Mouse (Mus musculus) T-helper 17 cell (primary cell): ENCODE results near the gene Sart3.
"Not testable (repeated sequence)": the region's sequence is repeated elsewhere in the genome, so short reads cannot be mapped to it uniquely, and the experiment has no call there.

ENCODE experiments used
- in situ Hi-C, 2 experiments: fragments of 300-600 bp; cut with MboI, MseI; formaldehyde crosslinking; loops; 1 replicate in 1 of 2; 2 replicates in 1 of 2; pipeline ENCODE4 v1.15.1; 2025; ENCODE audit warnings: high pct_unique_total_duplicates in 2 of 2

The Sart3 gene

DNA sequence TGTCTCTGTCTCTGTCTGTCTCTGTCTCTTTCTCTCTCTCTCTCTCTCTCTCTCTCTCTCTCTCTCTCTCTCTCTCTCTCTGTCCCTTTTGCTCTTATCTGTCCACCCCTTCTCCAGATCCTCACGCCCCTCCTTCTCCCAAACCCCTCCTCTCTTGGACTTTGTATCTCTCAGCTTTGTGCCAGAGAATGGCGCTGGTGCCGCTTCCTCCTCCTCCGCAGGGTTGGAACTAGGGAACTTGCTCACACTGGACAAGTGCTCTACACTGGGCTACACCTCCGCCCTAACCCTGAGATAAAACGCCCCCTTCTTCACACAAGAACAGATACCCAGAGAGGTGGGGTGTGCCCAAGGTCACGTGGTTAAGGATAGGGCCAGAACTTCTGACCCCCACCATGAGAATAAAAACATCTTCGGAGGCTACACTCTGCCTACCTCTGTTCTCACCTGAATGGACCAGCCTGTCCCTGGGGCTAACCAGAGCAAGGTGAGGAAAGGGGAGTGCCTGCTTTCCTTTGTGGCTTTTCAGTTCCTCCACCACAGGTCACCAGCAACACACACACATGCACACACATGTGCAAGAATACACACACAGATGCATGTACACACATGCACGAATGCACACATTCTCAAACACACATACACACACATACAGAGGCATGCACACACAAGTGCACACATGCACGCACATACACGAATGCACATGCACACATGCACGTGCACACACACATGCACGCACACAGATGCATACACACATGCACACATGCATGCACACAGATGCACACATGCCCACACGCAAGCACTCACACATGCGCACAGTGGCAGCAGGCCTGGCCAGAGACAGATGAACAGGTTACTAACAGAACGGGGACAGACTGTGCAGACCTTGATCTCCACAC is 19.1 kb upstream of the Sart3 start:
- in situ Hi-C loops = no loop called here

DNA sequence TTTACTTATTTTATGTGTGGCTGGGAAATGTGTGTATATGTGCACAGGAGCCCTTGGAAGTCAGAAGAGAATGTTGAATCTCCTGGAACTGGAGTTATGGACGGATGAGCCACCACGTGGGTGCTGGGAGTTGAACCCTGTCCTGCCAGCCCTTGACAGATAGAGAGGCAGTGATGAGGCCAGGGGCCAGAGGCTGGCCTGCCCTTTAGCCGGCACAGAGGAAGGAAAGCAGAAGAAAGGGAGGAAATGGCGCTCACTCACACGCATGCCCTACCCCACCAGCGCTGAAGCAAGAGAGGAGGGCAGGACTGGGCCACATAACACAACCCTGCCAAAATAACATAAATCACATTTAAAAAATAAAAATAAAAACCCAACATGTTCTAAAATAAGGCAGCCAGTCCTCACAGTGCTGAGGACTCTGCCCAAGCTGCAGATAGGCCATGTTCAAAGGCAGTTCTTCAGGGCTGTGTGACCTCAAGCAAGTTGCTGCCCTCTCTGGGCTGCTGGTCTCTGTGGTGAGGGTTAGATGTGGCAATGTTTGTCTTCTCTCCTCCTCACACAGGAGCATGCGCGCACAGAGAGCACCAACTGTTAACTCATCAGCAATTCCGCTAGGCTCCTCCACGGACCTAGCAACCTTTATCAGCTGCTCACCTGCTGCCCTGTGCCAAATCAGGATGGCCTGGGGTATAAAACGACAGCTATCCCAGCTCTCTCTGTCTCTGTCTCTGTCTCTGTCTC is 18.3 kb upstream of the Sart3 start:
- in situ Hi-C loops = no loop called here

DNA sequence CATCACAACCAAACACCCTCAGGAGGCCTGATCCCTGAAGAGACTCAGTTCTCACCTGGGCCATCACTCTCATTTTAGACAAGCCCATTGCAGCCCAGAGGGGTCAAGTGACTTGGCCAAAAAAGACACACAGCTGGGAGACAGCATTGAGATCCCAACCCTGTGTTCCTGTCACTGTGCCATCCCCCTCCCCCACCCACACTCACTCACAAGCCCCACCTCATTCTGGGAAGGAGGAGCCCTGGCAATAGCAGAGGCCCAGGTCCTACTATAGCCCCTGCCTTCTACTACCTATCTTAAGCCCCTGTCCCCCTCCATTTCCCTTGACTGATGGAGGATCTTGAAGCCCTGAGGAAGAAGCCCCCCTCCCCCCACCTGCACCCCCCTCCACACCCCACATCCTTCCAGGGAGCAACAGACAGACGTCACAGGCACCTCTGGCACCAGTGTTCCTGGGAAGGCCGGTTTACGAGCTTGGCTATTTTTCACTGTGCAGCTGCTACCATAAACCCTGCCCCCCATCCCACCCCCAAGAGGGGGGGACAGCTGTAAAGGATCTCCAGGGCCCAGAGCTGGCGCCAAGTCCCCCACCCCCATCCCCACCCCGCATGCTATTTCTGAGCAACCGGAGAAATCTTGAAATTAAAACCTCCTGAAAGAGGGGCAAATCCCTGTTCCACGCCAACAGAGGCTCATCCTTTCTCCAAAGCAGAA is 16.9 kb upstream of the Sart3 start:
- in situ Hi-C loops = no loop called here

DNA sequence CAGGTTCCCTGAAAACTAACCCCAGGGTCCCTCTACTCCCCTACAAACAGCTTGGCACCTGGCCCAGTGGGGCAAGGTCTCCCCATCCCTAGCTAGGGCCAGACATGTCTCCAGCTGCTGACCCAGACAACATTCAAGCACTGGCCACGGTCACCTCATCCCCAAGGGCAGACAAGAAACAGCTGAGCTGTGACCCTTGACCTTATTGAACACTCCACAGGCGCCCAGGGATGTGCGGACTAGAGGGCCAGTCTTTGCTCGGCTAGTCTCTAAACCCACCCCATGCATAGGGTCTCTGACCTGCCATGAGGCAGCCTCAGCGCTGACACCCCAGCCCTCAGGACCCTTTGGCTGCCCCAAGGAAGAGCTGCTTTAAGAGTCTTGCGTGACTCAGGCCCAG is 16.3 kb upstream of the Sart3 start:
- in situ Hi-C loops = no loop called here

DNA sequence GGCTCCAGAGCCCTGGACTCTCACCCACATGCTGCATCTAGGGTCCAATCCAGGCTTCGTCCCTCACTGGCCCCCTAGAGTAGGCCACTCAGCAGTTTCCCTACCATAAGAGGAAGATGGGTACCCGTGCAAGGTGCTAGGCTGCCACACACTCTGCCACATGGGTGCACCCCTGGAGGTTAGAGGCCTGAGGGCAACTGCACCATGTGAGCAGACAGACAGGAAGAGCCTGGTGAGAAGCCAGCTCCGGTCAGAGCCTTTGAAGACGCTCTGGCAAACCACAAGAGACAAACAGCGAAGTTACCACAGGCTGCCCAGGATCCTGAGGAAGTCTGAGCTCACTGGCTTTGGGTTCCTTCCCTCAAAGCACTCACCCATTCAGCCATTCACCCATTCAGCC is 14.7 kb upstream of the Sart3 start:
- in situ Hi-C loops = no loop called here

DNA sequence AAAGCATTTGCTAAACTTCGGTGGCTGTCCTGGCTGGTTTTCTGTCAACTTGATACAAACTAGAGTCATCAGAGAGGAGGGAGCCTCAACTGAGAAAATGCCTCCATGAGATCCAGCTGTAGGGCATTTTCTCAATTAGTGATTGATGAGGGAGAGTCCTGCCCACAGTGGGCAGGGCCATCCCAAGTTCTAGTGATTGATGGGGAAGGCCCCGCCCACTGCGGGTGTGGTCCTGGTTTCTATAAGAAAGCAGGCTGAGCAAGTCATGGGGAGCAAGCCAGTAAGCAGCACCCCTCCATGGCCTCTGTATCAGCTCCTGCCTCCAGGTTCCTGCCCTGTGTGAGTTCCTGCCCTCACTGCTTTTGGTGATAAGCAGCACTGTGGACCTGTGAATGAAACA is 11.8 kb upstream of the Sart3 start:
- in situ Hi-C loops = loop anchor here in 1 of 2 experiments (5.0 kb wide), 1 partner anchor 158 kb away; no protein-coding TSS in a partner anchor

DNA sequence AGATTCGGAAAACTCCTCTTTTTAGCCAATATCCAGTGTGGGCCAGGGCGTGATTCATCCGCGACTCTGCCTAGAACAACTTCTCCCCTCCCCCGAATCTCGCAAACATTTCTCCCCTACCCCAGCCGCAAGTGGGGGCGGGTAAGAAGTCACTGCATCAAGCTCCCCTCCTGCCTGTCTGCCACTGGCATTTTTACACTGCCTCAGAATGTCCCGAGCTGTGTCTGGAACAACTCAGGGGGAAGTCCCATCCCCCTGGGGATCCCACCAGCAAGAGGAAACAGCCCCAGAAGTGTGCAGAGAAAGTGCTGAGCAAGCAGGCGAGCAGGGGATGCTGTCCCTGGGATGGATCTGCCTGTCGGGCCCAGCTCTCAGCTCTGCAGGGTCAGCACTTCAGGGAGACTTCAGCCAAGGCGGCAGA is 11.3 kb upstream of the Sart3 start:
- in situ Hi-C loops = loop anchor here in 1 of 2 experiments (5.0 kb wide), 1 partner anchor 159 kb away; no protein-coding TSS in a partner anchor

DNA sequence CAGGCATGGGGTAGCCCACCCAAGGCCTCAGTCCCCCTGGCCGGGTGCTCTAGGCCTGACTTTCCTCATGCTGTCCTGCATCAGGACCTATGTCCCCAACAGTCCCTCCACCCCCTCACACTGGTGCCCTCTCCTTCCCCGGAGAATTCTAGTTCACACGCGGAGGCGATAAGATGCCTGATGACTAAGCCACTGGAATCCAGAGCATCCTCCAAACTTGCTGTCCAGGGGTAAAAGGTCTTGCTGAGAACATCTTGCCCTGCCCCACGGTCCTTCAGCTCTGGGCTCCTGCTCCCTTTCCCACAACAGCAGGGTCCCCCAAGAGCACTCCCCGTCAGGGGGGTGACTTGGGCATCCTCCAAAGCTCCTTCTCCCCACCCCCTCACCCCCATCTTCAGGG is 10.3 kb upstream of the Sart3 start:
- in situ Hi-C loops = loop anchor here in 1 of 2 experiments (5.0 kb wide), 1 partner anchor 160 kb away; no protein-coding TSS in a partner anchor

DNA sequence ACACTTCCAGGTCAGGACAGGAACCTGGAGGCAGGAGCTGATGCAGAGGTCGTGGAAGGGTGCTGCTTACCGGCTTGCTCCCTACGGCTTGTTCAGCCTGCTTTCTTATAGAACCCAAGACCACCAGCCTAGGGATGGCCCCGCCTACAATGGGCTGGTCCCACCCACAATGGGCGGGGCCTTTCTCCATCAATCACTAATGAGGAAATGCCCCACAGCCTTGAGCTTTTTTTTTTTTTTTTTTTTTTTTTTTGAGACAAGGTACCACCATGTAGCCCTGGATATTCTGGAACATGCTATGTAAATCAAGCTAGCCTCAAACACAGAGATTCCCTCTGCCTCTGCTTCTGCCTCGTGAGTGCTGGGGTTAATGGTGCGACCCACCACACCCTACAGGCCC is 9.6 kb upstream of the Sart3 start:
- in situ Hi-C loops = loop anchor here in 1 of 2 experiments (5.0 kb wide), 1 partner anchor 160 kb away; no protein-coding TSS in a partner anchor

DNA sequence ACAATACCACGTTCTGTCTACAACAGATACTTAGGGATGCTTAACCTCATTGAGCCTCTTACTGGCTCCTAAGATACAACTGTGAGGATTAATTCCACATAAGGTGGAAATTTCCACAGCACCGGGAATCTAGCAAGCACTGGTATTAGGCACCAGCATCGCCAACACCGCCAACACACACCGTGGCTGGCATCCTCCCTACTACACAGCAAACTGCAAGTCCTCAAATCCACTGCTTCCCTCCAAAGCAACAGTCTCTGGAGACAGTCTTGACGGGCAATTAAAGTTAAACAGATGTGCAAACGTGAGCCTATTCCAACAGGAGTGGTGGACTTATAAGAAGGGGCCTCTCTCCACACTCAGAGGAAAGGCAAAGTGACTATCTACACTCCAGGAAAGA is 8.9 kb upstream of the Sart3 start:
- in situ Hi-C loops = loop anchor here in 1 of 2 experiments (5.0 kb wide), 1 partner anchor 161 kb away; no protein-coding TSS in a partner anchor

DNA sequence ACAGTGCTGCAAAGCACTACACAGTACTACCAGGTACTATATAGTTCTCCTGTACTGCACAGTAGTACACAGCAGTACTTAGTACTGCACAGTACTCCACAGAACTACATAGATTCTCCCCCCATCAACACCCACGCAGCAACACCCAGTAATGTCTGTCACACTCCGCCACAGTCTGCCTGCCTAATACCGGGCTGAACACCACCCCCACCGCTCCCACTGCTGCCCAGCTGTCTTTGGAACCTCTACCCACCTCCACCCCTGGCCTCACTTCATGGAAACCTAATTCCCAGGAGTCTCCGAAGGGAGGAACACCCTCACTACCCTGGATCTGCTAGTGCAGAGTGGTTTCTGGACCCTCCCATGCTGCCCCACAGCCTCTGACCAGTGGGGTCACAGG is 8.5 kb upstream of the Sart3 start:
- in situ Hi-C loops = loop anchor here in 1 of 2 experiments (5.0 kb wide), 1 partner anchor 162 kb away; no protein-coding TSS in a partner anchor

DNA sequence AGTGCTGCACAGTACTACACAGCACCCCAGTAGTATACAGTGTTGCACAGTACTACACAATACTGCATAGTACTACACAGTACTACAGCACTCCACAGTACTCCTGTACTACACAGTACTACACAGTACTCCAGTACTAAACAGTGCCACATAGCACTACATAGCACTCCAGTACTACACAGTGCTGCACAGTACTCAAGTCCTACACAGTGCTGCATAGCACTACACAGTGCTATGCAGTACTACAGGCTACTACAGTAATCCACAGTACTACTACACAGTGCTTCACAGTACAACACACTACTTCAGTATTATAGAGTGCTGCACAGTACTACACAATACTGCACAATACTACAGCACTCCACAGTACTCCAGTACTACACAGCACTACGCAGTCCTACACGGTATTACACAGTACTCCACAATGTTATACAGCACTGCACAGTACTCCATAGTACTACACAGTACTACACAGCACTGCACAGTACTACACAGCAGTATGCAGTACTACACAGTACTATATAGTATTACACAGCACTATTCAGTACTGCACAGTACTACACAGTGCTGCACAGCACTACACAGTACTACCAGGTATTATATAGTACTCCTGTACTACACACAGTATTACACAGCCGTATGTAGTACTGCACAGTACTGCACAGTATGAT is 7.9 kb upstream of the Sart3 start:
- in situ Hi-C loops = loop anchor here in 1 of 2 experiments (5.0 kb wide), 1 partner anchor 162 kb away; no protein-coding TSS in a partner anchor

DNA sequence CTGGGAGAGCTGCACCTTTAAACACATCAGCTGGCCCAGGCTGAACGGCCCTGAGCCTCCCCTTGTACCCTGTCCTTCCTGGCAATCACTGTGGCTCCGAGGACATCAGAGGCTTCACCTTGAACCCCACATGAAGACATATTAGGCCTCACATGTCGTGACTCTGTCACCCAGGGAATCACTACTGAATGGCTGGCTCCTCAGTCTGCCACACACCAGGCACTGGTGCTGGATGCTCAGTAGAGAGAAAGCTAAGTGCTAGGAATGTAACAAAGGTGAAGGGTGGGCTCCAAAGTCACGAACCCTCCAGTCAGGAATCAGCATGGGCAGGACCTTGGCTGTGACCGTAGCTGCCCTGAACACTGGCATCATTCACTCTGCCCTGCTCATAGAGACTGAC is 7.3 kb upstream of the Sart3 start:
- in situ Hi-C loops = no loop called here

DNA sequence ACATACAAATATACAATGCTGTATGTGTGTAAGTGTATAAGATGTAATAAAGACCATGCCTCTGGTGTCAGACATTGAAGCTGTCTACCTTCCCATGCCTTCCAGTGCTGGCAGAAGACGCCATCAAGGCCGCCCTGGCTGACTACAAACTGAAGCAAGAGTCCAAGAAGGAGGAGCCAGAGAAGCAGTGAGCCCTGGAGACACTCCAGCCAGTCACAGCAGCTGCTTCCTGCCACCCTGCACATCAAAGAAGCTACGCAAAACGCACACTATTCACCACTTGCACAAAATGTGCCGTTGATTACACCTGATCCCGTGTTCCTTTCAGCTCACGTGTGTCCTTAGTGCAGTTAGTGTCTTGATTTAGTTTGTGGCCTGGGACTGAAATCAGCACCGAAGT is 5.4 kb upstream of the Sart3 start:
- in situ Hi-C loops = not testable (repeated sequence)

DNA sequence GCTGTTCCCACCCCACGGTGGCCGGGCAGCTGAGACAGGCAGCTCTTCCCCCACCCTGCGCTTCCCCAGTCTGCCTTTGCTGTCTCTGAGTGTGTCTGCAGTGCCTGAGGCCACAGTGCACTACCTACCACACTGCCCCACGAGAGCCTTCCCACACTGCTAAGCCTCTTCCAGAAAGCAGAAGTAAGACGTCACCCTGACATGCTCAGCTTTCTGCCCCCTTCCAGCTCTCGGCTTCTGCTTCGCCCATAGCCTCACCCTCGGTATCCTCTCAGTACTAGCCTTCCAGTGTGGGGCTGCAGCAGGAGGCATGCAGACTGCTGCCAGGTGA is 4.6 kb upstream of the Sart3 start:
- in situ Hi-C loops = no loop called here

DNA sequence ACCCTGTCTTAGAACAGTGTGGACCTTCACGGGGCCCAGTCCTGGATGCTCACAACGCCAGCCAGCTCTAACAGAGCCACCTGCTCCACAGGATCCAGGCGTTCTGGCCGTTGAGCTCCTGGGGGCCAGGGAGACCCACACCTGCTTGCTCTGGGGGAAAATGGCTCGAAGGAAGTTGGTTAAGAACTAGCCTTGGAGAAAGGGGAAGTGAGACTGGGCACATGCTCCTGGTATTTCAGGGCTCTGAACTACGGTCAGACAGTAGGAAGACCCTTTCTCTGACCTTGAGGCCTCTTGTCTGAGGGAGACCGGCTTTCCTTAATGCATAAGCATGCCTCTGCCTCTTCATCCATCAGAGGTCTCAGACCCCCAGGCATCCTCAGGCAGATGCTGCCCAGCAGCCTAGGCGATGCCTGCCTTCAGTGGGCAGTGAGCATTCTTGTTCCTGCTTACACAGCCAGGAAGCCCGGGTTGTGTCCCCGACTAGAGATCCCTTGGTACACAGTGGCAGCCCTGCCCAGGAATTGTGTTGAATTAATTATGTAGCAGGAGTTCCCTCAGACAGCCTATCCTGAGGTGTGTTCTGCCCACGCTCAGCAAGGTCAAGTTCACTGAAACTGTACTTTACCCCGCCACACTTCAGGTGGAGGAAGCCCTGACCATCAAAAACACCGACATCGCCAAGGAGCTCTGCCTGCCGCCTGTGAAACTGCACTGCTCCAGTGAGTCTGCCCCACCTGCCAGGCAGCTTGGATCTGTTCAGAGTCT is 4.0 kb upstream of the Sart3 start:
- in situ Hi-C loops = no loop called here

DNA sequence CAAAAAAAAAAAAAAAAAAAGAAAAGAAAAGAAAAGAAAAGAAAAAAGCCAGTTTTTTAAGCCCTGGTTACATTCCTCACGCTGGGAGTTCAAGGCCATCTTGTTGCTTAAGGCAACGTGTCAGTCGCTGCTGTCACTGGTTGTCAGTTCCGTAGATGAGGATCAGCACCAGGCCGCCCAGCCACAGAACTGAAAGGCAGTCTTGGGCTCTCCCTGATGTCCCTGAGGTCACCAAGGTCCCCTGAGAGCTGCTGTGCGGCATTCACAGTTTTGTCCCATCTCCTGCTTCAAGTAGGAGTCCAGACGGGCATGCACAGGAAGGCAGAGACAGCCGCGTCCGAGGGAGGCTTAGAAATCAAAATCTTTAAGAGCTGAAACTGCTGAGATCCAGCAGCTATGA is 3.3 kb upstream of the Sart3 start:
- in situ Hi-C loops = no loop called here

DNA sequence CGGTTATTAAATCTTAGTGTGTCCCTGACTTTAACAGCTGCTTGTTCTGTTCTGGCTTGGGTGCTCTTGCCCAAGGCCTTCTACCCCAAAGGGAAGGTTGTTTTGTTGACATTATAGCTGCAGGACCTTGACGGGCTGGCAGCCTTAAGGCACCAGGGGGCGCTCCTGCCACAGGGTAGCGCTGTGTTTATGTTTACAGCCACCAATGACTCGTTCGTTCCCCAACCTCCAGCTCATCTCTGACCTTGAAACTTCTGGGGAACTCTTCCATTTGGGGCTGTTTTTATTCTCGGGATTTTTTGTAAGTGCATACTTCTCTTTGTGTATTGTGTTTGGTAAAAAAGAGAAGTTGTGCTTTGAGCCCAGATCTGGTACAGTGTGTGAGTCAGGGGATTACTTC is 1.4 kb upstream of the Sart3 start:
- in situ Hi-C loops = loop anchor here (5.0 kb wide), 1 partner anchor 39 kb away; no protein-coding TSS in a partner anchor

DNA sequence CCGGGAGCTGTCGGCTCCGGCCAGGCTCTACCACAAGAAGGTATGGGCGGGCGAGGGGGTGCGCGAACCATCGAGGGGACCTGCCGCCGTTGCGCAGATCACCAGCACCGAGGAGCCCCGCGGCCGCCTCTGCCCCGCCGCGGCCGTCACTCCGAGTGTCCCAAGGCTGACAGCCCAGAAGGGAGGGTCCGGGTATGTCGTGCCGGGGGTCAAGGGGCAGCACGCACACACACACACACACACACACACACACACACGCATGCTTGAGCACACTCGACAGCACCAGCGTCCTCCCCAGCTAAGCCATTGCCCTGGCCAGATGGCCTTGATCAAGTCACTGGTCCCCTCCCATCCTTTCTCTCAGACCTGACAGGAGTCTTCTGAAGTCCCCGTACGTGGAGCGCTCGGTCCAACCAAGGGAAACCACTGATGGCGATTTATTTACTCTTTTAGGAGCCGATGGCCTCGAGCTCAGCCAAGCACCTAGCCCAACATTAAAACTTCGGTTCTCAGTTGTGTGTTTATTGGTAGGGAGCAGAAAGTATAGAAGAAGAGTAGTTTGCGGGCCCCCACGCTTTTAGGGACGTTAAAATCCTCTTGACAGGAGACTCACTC is 702 bp upstream of the Sart3 start:
- in situ Hi-C loops = loop anchor here (5.0 kb wide), 1 partner anchor 39 kb away; no protein-coding TSS in a partner anchor
